Mouse (Mus musculus) adrenal gland (tissue): ENCODE data around the gene Kdm8.

Source experiments
- intact Hi-C: fragments of 180-260 bp; cut with DNase I; formaldehyde crosslinking; loops from one replicate; pipeline ENCODE4 v1.15.1; 2025

Kdm8 gene

GRCm38 (mm10) chr7:125453671-125454070 lies 9.2 kb downstream of the Kdm8 start:
- intact Hi-C loops = no loop called here

DNA sequence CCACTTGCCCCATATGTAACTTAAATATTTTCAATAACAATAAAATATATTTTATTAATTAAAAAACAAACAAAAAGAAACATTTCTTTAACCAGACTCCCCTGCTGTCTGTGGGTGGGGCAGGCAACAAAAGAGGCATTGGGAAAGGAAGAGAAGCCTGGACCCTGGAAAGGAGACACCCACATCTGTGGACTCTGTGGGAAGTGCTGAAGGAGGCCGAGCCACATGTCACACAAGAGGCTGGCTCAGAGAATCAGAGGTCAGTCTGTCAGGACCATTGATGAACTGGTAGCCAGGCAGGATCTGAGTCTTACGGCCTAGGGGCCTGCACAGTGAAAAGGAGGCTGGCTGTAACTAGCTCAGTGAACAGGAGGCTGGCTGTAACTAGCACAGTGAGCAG lies 17.7 kb downstream of the Kdm8 start:
- intact Hi-C loops = no loop called here

- intact Hi-C loops = loop anchor here (1.0 to 5.0 kb wide), 3 partner anchors 48 to 169 kb away; no protein-coding TSS in a partner anchor
Observed at GRCm38 (mm10) chr7:125469937-125470336, 25.5 kb downstream of the Kdm8 start.

- intact Hi-C loops = loop anchor here (1.0 to 2.0 kb wide), 2 partner anchors 110 to 168 kb away; no protein-coding TSS in a partner anchor
Observed at GRCm38 (mm10) chr7:125470901-125471300, 26.4 kb downstream of the Kdm8 start.

DNA sequence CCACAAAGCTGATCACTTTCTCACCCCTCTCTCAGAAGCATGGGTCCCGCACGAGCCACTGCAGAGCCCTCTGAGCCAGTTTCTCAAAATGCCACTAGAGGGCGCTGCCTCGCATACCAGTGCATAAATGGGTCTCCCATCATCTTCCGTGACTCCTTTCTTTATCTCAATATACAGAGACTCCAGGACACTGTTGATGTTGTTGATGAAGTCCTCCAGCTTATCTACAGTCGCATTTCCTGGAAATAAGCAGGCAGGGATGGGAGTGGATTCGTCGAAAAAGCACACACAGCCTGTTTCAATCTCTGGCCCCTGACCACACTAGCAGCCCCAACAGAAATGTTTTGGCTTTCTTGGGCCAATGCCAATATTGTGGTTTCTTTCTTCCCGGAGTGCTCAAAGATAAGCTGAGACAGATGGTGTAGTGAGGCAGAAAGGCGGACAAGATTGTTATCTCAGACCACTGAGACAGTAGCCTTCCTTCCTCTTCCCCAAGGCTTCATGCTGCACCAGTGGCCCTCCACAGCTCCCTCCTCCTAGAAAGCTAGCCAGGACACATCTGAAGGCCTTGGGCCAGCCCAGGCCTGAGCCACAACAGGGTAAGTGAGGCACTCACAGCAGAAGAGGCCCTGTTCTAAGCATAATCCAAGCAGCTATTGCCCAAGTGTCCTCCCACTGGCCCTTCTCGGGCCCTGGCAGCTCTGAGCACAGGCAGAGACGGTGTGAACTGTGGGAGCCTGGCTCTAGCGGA lies 27.7 kb downstream of the Kdm8 start:
- intact Hi-C loops = loop anchor here (2.0 kb wide), 1 partner anchor 167 kb away; no protein-coding TSS in a partner anchor

DNA sequence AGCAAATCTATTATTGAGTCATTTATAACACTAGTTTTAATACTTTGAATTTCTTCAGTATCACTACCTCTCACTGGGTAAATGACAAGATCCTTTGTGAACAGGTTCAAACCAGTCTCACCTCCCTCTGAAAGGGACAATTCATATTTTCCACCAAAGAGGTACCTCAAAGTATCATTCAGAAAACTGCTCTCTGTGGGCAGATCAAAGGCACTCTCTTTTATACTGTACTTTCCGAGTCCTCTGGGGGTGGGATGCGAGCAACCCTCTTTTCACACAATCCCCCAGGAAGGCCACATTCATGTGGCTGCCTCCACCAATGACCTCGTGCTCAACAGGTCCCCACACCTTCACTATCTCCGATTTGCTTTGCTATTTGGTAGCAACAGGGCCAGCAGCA lies 30.1 kb downstream of the Kdm8 start:
- intact Hi-C loops = no loop called here

- intact Hi-C loops = no loop called here
Observed at GRCm38 (mm10) chr7:125475601-125476251, 31.2 kb downstream of the Kdm8 start.

DNA sequence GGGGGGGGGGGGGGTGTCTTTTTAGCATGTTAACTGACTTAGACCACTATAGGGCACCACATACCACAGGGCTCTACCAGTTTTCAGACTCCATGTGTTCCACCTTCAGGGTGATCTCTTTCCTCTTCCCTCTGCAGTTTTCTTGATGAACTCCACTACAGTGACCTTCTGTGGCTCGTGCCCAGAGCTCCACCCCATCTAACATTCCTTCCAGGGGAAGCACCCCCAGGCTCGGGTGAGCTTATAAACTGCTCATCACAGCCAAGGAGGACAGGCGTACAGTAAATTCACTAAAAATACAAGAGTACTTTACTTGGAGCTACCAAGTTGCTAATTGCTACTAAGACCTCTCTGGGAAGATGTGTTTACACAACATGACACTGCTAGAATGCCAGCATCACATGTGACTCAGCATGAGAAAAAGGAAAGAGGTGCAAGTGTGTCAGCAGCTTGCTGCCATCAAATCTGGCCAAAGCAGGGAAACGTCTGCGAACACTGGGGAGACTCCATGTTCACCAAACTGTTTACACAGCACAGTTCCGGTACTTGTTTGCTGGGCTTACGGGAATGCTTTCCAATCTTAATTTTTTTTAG lies 34.0 kb downstream of the Kdm8 start:
- intact Hi-C loops = no loop called here

DNA sequence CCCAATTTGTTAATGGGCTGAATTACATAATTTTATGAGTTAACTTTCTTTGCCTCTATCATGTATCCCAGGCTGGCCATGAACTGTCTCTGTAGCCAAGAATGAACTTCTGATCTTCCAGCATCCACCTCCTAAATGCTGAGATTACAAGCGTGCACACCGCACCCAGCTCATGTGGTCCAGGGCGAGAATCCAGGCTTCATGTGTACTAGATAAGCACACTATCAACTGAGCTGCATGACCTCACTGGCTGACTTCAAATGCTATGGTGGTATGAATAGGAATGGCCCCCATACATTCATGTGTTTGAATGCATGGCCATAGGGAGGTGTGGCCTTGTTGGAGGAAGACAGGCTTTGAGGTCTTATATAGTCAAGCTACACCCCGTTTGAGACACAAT lies 36.0 kb downstream of the Kdm8 start:
- intact Hi-C loops = no loop called here

- intact Hi-C loops = no loop called here
Observed at GRCm38 (mm10) chr7:125482339-125482738, 37.9 kb downstream of the Kdm8 start.

DNA sequence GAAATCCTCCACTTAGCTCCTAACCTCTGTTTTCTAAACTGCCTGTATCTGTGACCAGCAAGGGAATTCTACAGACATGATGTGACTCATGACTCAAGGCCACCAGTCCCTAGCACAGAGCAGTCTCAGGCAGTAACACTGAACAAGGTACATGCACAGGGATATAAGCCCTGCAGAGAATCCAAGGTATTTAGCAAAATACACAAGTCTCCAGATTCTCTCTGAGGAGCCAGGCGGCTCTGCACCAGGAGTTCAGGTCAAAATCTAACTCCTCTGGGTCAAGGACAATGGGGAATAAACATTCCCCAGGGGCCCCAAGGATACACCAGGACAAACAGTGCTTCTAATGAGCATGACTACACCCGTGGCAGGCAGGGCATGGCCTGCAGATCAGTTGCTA lies 38.4 kb downstream of the Kdm8 start:
- intact Hi-C loops = no loop called here

DNA sequence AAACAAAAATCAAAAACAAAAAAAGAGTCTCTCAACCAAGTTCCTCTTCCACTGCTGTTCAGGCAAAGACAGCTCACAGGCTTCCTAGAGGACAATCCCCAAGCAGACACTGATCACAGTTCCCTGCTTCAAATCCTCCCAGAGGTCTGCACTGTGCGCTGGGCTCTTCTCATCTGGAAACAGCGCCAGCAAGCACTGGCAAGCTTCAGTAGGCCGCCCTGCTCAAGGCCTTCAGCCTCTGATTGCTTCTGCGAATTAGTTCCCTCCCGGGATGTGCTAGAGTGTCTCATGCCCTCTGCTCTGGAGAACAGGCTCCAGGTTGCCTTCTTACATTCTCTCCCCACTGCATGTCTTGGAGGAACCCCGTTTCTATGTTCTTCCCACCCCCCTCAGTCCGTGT lies 40.3 kb downstream of the Kdm8 start:
- intact Hi-C loops = no loop called here

DNA sequence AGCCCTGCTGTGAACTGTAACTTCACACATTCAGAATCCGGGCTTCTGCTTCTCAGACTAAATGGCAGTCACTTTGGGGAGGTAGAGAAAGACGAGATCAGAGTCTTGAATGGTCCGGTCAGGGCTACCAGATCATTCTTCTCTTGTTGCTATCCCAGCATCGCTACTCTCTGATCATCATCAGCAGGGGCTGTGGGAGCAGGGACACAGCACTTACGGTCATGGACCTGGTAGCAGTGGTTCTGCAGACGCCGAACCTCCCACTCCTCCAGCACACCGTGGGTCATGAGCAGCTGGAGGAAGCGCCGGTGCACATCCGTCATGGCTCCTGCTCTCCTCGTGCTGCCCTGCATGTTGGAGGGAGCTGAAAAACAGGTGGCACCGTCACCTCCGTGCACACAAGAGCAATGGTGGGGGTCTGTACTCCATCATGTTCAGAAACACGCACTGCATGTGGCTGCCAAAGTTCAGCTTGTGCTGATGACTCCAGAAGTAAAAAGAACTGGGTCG lies 41.7 kb downstream of the Kdm8 start:
- intact Hi-C loops = no loop called here

- intact Hi-C loops = no loop called here
Observed at GRCm38 (mm10) chr7:125487126-125487525, 42.6 kb downstream of the Kdm8 start.

- intact Hi-C loops = no loop called here
Observed at GRCm38 (mm10) chr7:125488706-125489105, 44.2 kb downstream of the Kdm8 start.

DNA sequence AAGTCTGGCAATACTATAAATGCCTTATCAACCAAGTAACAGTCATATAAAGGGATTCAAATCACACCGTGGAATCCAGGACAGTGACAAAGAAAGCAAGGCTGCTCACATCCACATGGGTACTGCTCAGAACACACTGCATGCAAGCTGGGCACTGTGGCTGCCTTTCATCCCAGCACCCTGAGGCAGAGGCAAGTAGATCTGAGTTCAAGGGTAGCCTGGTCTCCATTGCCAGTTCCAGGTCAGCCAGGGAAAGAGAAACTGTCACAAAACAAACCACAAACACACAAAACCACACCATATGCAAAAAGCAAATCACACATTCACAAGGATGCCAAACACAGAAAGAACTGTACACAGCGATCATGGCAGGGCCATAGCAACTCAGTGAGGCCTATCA lies 45.2 kb downstream of the Kdm8 start:
- intact Hi-C loops = no loop called here

GRCm38 (mm10) chr7:125490947-125491735 lies 46.7 kb downstream of the Kdm8 start, which contains the start of gene Nsmce1:
Gene Nsmce1 (minus strand): TSS chr7:125491596.
- intact Hi-C loops = no loop called here

DNA sequence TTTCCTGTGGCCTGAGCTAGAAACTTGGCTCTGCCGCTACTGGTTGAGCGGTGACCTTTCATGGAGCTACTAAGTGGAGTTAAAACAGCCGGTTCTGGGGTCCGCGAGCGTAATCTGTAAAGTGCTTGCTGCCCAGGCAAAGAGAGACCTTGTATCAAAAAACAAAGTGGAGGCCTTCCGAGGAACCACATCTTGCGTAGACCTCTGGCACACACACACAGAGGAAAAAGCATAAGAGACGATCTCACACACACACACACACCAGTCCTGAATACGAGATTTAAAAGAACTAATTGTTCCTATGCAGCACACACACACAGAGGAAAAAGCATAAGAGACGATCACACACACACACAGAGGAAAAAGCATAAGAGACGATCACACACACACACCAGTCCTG lies 47.3 kb downstream of the Kdm8 start:
- intact Hi-C loops = no loop called here

DNA sequence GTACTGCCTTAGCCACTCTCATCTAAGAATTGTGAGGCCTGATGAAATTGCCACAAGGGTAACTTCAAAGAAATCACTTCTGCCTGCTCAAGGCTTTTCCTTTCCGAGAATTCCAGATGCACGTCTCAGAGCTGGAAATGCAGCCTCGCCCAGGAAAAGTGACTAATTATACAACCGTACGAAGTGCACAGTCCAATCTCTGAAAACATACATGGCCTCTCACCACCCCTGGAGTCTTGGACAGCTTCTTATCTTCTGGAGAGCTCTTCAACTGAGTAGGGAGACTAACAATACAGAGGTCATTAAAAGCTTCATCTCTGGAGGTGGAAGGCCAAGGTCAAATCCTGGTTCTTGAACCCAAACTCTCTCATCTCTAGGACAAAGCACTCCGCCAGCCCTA lies 48.1 kb downstream of the Kdm8 start:
- intact Hi-C loops = no loop called here

- intact Hi-C loops = no loop called here
Observed at GRCm38 (mm10) chr7:125495864-125496440, 51.5 kb downstream of the Kdm8 start.
